In genomic region chr10:93833370-93833698, GRCm38 (mm10) we compare ENCODE assay signal across 7 mouse cellular contexts. TPM values are rescaled to one million over a fixed set of nuclear protein-coding genes. Genes with fewer than 3 reads are reported as not detected.
DNase-seq lines count a peak whose midpoint lies in the region; ATAC-seq and TF ChIP-seq lines count a peak whose summit lies in the region.

No protein-coding gene starts in this region.

- WGBS in lung, postnatal 0 days = 2% methylated on average over 16 of the region's 16 CpGs
- 2% methylated on average over 16 of the region's 16 CpGs for WGBS in forebrain, embryonic 12.5 days
- WGBS in limb, embryonic 12.5 days = 2% methylated on average over 16 of the region's 16 CpGs
- 4% methylated on average over 16 of the region's 16 CpGs for WGBS in small intestine, adult 2 months

- H3K9me3 ChIP-seq in lung, postnatal 0 days (ENCODE audit: low read length) = no peaks in the 10 kb centered on the region
- H3K9me3 ChIP-seq in forebrain, embryonic 12.5 days = no peaks in the 10 kb centered on the region
- H3K9me3 ChIP-seq in limb, embryonic 12.5 days = no peaks in the 10 kb centered on the region

- ATAC-seq in lung, postnatal 0 days = no peak
- no peak for ATAC-seq in forebrain, embryonic 12.5 days (ENCODE audit: low FRiP score)
- no peak for ATAC-seq in limb, embryonic 12.5 days (ENCODE audit: insufficient number of reproducible peaks, insufficient read depth, low FRiP score, low TSS enrichment, low read depth)

- no peak overlapping the region for H3K9ac ChIP-seq in lung, postnatal 0 days (replicated peaks; ENCODE audit: low read depth)
- H3K9ac ChIP-seq in forebrain, embryonic 12.5 days = peak overlapping the region; percentile 65
- peak overlapping the region; percentile 48 for H3K9ac ChIP-seq in limb, embryonic 12.5 days (replicated peaks)

- no peak for TF ChIP-seq CTCF in lung, postnatal 0 days (IDR thresholded peaks at IDR 0.05)
- TF ChIP-seq CTCF in small intestine, adult 2 months (IDR thresholded peaks at IDR 0.05; ENCODE audit: extremely low read depth, insufficient read length, insufficient replicate concordance, low read depth, low read length) = no peak

- peak overlapping the region; percentile 94 for H3K4me2 ChIP-seq in lung, postnatal 0 days (replicated peaks; ENCODE audit: low read depth, low read length)
- peak overlapping the region; percentile 90 for H3K4me2 ChIP-seq in forebrain, embryonic 12.5 days
- peak overlapping the region; percentile 97 for H3K4me2 ChIP-seq in limb, embryonic 12.5 days

- no peak for DNase-seq in lung, postnatal 0 days (ENCODE audit: low spot score)
- DNase-seq in lung, postnatal 10 days = no peak
- no peak for DNase-seq in ovary, postnatal 10 days (ENCODE audit: low spot score)
- DNase-seq in right cerebral cortex, postnatal 25 days = no peak

- no peak overlapping the region for H3K27ac ChIP-seq in lung, postnatal 0 days (ENCODE audit: low read length)
- no peak overlapping the region for H3K27ac ChIP-seq in forebrain, embryonic 12.5 days
- H3K27ac ChIP-seq in limb, embryonic 12.5 days = no peak overlapping the region
- no peak overlapping the region for H3K27ac ChIP-seq in small intestine, adult 2 months (ENCODE audit: insufficient read depth, low read depth, low read length)

- TF ChIP-seq POLR2A in small intestine, adult 2 months (IDR thresholded peaks at IDR 0.05; ENCODE audit: low read depth, low read length) = no peak

- peak overlapping the region; percentile 56 for H3K4me3 ChIP-seq in lung, postnatal 0 days (ENCODE audit: low read depth, low read length)
- peak overlapping the region; percentile 76 for H3K4me3 ChIP-seq in forebrain, embryonic 12.5 days (replicated peaks)
- H3K4me3 ChIP-seq in limb, embryonic 12.5 days (replicated peaks) = peak overlapping the region; percentile 67
- H3K4me3 ChIP-seq in small intestine, adult 2 months (ENCODE audit: low read depth, low read length) = peak overlapping the region; percentile 67

- H3K4me1 ChIP-seq in lung, postnatal 0 days (ENCODE audit: insufficient read depth, low read depth, low read length) = peaks cover 9% of the 10 kb centered on the region
- peaks cover 29% of the 10 kb centered on the region for H3K4me1 ChIP-seq in forebrain, embryonic 12.5 days
- peaks cover 12% of the 10 kb centered on the region for H3K4me1 ChIP-seq in limb, embryonic 12.5 days (replicated peaks)
- peaks cover 8% of the 10 kb centered on the region; the same call in 1 of the 2 replicates for H3K4me1 ChIP-seq in small intestine, adult 2 months (ENCODE audit: control insufficient read depth, insufficient read depth, insufficient read length, low read length)

- no peaks in the 10 kb centered on the region for H3K36me3 ChIP-seq in lung, postnatal 0 days (ENCODE audit: insufficient read depth, low read length)
- no peaks in the 10 kb centered on the region for H3K36me3 ChIP-seq in forebrain, embryonic 12.5 days (replicated peaks)
- no peaks in the 10 kb centered on the region for H3K36me3 ChIP-seq in limb, embryonic 12.5 days
- no peaks in the 10 kb centered on the region for H3K36me3 ChIP-seq in small intestine, adult 2 months (ENCODE audit: control insufficient read depth, insufficient read depth, low read length)

- H3K27me3 ChIP-seq in lung, postnatal 0 days (replicated peaks; ENCODE audit: insufficient read depth, low read length) = peaks cover 39% of the 10 kb centered on the region
- H3K27me3 ChIP-seq in forebrain, embryonic 12.5 days = peaks cover 46% of the 10 kb centered on the region
- H3K27me3 ChIP-seq in limb, embryonic 12.5 days = peaks cover 65% of the 10 kb centered on the region
- H3K27me3 ChIP-seq in small intestine, adult 2 months (ENCODE audit: control insufficient read depth, insufficient read depth, low read length) = peaks cover 52% of the 10 kb centered on the region

- no peak for TF ChIP-seq EP300 in lung, postnatal 0 days (IDR thresholded peaks at IDR 0.05)

RNA-seq across cellular contexts. Expression of gene Usp44, which starts 2.0 kb away (rescaled TPM):
- polyA plus RNA-seq in lung, postnatal 0 days (2015; fragmentation: Nextera tagmentation; extraction: Ambion mirVana) = 0.12 TPM in 1 of 2 replicates, not detected in the other
- 7.7 and 9.5 TPM in 2 replicates for polyA plus RNA-seq in forebrain, embryonic 12.5 days (2016; fragmentation: Nextera tagmentation; extraction: Ambion mirVana)
- 1.4 TPM in 2 replicates for polyA plus RNA-seq in limb, embryonic 12.5 days (2016; fragmentation: Nextera tagmentation; extraction: Ambion mirVana)
- 0.16 TPM in 1 of 2 replicates, not detected in the other for polyA plus RNA-seq in small intestine, adult 2 months (2012; rRNA removed)
